ENCODE assay signal across 33 mouse cellular contexts in the genomic region with DNA sequence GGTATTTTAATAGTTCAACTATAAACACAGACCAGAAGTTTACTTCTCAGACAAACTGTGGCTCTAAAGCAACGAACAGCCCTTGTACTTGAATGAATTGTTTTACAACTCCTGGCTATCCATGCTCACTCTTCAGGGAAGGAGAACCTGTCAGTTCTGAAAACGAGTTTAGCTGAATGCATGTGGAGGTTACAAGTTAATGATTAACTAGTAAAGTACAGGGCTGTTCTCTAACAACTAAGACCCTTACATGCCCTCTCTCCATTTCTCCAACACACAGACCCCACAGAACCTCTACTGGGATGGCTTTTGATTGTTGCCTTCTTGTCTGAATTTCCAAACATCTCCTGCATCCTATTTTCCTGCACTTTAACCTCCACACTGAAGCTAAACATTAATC. TPM values are rescaled to one million over a fixed set of nuclear protein-coding genes. Genes with fewer than 3 reads are reported as not detected.
DNase-seq lines count a peak whose midpoint lies in the region; ATAC-seq and TF ChIP-seq lines count a peak whose summit lies in the region.
"Had no signal": no experiment of that assay in that cellular context is flagged by ENCODE, and none has a peak within 500 bp of the region (broad histone marks: within the 10 kb centered on the region; RNA-seq: fewer than 3 reads in every experiment).

No protein-coding gene starts in this region.

- no peaks in the 10 kb centered on the region for H3K27me3 ChIP-seq in intestine, embryonic 14.5 days (replicated peaks; ENCODE audit: control insufficient read depth, insufficient read depth, low read length)
- no peaks in the 10 kb centered on the region for H3K27me3 ChIP-seq in intestine, postnatal 0 days (replicated peaks; ENCODE audit: control insufficient read depth, insufficient read depth, low read length)
- no peaks in the 10 kb centered on the region for H3K27me3 ChIP-seq in kidney, embryonic 16.5 days (ENCODE audit: insufficient read depth, low read length)
- no peaks in the 10 kb centered on the region for H3K27me3 ChIP-seq in kidney, embryonic 14.5 days (ENCODE audit: control insufficient read depth, insufficient read depth, low read length)
- H3K27me3 ChIP-seq in lung, embryonic 16.5 days (ENCODE audit: control insufficient read depth, insufficient read depth, low read depth, low read length), result no peaks in the 10 kb centered on the region
- H3K27me3 ChIP-seq: CH12.LX; embryonic facial prominence, embryonic 13.5 days; forebrain, embryonic 15.5 days; heart, embryonic 15.5 days; hindbrain, embryonic 13.5 days; midbrain, embryonic 13.5 days; stomach, embryonic 15.5 days had no signal

- ATAC-seq in intestine, embryonic 14.5 days (replicated peaks; ENCODE audit: low FRiP score, low TSS enrichment, low read depth), result peak; percentile 55
- ATAC-seq in intestine, postnatal 0 days, result no peak
- ATAC-seq in kidney, embryonic 16.5 days (ENCODE audit: low FRiP score, low TSS enrichment), result peak; percentile 69; the same call in 1 of the 2 replicates
- ATAC-seq in kidney, embryonic 14.5 days (ENCODE audit: low FRiP score, low TSS enrichment), result no peak; the same call in 1 of the 2 replicates
- ATAC-seq in lung, embryonic 16.5 days (ENCODE audit: low read depth), result no peak
- ATAC-seq: activated CD4-positive, CD25-positive, alpha-beta regulatory T cell, adult 4 months; forebrain, embryonic 15.5 days; midbrain, embryonic 13.5 days had no signal

- 9% methylated on average over 2 of the region's 2 CpGs for WGBS in intestine, embryonic 14.5 days
- WGBS in intestine, postnatal 0 days, result 9% methylated on average over 2 of the region's 2 CpGs
- WGBS in kidney, embryonic 16.5 days, result 36% methylated on average over 2 of the region's 2 CpGs
- 25% methylated on average over 2 of the region's 2 CpGs for WGBS in kidney, embryonic 14.5 days
- WGBS in lung, embryonic 16.5 days, result 17% methylated on average over 2 of the region's 2 CpGs

- no peaks in the 10 kb centered on the region for H3K36me3 ChIP-seq in intestine, embryonic 14.5 days (ENCODE audit: control insufficient read depth, insufficient read depth, low read length)
- H3K36me3 ChIP-seq in intestine, postnatal 0 days (ENCODE audit: control insufficient read depth, insufficient read depth), result no peaks in the 10 kb centered on the region
- H3K36me3 ChIP-seq in kidney, embryonic 16.5 days (ENCODE audit: insufficient read depth, low read length), result no peaks in the 10 kb centered on the region
- no peaks in the 10 kb centered on the region for H3K36me3 ChIP-seq in kidney, embryonic 14.5 days (ENCODE audit: control insufficient read depth, insufficient read depth, low read length)
- H3K36me3 ChIP-seq in lung, embryonic 16.5 days (ENCODE audit: control insufficient read depth, insufficient read depth, low read length), result no peaks in the 10 kb centered on the region
- H3K36me3 ChIP-seq: embryonic facial prominence, embryonic 13.5 days; forebrain, embryonic 10.5 days; forebrain, embryonic 15.5 days; heart, embryonic 10.5 days; heart, embryonic 15.5 days; hindbrain, embryonic 13.5 days; midbrain, embryonic 13.5 days; stomach, embryonic 15.5 days had no signal

- H3K9me3 ChIP-seq in intestine, embryonic 14.5 days (ENCODE audit: control insufficient read depth, low read length), result no peaks in the 10 kb centered on the region
- no peaks in the 10 kb centered on the region for H3K9me3 ChIP-seq in intestine, postnatal 0 days (ENCODE audit: control insufficient read depth)
- no peaks in the 10 kb centered on the region for H3K9me3 ChIP-seq in kidney, embryonic 16.5 days (ENCODE audit: low read length)
- no peaks in the 10 kb centered on the region for H3K9me3 ChIP-seq in kidney, embryonic 14.5 days (ENCODE audit: control insufficient read depth, low read length)
- H3K9me3 ChIP-seq in lung, embryonic 16.5 days (ENCODE audit: control insufficient read depth, low read length), result no peaks in the 10 kb centered on the region
- H3K9me3 ChIP-seq: embryonic facial prominence, embryonic 13.5 days; forebrain, embryonic 10.5 days; forebrain, embryonic 15.5 days; heart, embryonic 10.5 days; heart, embryonic 15.5 days; hindbrain, embryonic 13.5 days; midbrain, embryonic 13.5 days; stomach, embryonic 15.5 days had no signal

- H3K4me2 ChIP-seq in intestine, embryonic 14.5 days (ENCODE audit: low read length), result no peak overlapping the region
- no peak overlapping the region for H3K4me2 ChIP-seq in intestine, postnatal 0 days (replicated peaks; ENCODE audit: low read depth)
- no peak overlapping the region for H3K4me2 ChIP-seq in kidney, embryonic 16.5 days (replicated peaks; ENCODE audit: low read depth, low read length)
- no peak overlapping the region for H3K4me2 ChIP-seq in kidney, embryonic 14.5 days (replicated peaks; ENCODE audit: low read depth, low read length)
- no peak overlapping the region for H3K4me2 ChIP-seq in lung, embryonic 16.5 days (ENCODE audit: low read depth, low read length)
- H3K4me2 ChIP-seq: embryonic facial prominence, embryonic 13.5 days; forebrain, embryonic 15.5 days; heart, embryonic 15.5 days; hindbrain, embryonic 13.5 days; midbrain, embryonic 13.5 days; stomach, embryonic 15.5 days had no signal

- no peak overlapping the region for H3K4me3 ChIP-seq in intestine, embryonic 14.5 days (ENCODE audit: low read depth, low read length)
- no peak overlapping the region for H3K4me3 ChIP-seq in intestine, postnatal 0 days (ENCODE audit: low read depth, low read length)
- no peak overlapping the region for H3K4me3 ChIP-seq in kidney, embryonic 16.5 days (ENCODE audit: low read length)
- no peak overlapping the region for H3K4me3 ChIP-seq in kidney, embryonic 14.5 days (ENCODE audit: low read length)
- no peak overlapping the region for H3K4me3 ChIP-seq in lung, embryonic 16.5 days (ENCODE audit: low read length)
- no peak overlapping the region for H3K4me3 ChIP-seq in left cerebral cortex, adult 2 months
- H3K4me3 ChIP-seq: embryonic facial prominence, embryonic 13.5 days; forebrain, embryonic 10.5 days; forebrain, embryonic 15.5 days; heart, embryonic 10.5 days; heart, embryonic 15.5 days; hindbrain, embryonic 13.5 days; midbrain, embryonic 13.5 days; stomach, embryonic 15.5 days had no signal

- TF ChIP-seq CTCF in intestine, postnatal 0 days (IDR thresholded peaks at IDR 0.05; ENCODE audit: low read depth), result no peak
- no peak for TF ChIP-seq CTCF in left cerebral cortex, adult 2 months (IDR thresholded peaks at IDR 0.05)

- no peak overlapping the region for H3K27ac ChIP-seq in intestine, embryonic 14.5 days (ENCODE audit: low read depth)
- no peak overlapping the region for H3K27ac ChIP-seq in intestine, postnatal 0 days (ENCODE audit: low read depth, low read length)
- H3K27ac ChIP-seq in kidney, embryonic 16.5 days (ENCODE audit: low read length), result no peak overlapping the region
- no peak overlapping the region for H3K27ac ChIP-seq in kidney, embryonic 14.5 days (ENCODE audit: low read depth, low read length)
- peak overlapping the region; percentile 46; the same call in 1 of the 2 replicates for H3K27ac ChIP-seq in lung, embryonic 16.5 days (ENCODE audit: low read length)
- H3K27ac ChIP-seq in left cerebral cortex, adult 2 months, result no peak overlapping the region
- H3K27ac ChIP-seq: embryonic facial prominence, embryonic 13.5 days; forebrain, embryonic 10.5 days; forebrain, embryonic 15.5 days; heart, embryonic 10.5 days; heart, embryonic 15.5 days; hindbrain, embryonic 13.5 days; macrophage; midbrain, embryonic 13.5 days; stomach, embryonic 15.5 days had no signal

- no peak overlapping the region for H3K9ac ChIP-seq in intestine, embryonic 14.5 days (ENCODE audit: low read length)
- H3K9ac ChIP-seq in intestine, postnatal 0 days (ENCODE audit: low read depth, low read length), result no peak overlapping the region
- no peak overlapping the region for H3K9ac ChIP-seq in kidney, embryonic 16.5 days (replicated peaks; ENCODE audit: low read length)
- no peak overlapping the region for H3K9ac ChIP-seq in kidney, embryonic 14.5 days (ENCODE audit: low read depth, low read length)
- H3K9ac ChIP-seq in lung, embryonic 16.5 days (ENCODE audit: low read length), result no peak overlapping the region
- H3K9ac ChIP-seq: embryonic facial prominence, embryonic 13.5 days; forebrain, embryonic 15.5 days; heart, embryonic 15.5 days; hindbrain, embryonic 13.5 days; midbrain, embryonic 13.5 days; stomach, embryonic 15.5 days had no signal

- no peaks in the 10 kb centered on the region for H3K4me1 ChIP-seq in intestine, embryonic 14.5 days (replicated peaks; ENCODE audit: control insufficient read depth, insufficient read depth, low read length)
- peaks cover 10% of the 10 kb centered on the region; the same call in 1 of the 2 replicates for H3K4me1 ChIP-seq in intestine, postnatal 0 days (replicated peaks; ENCODE audit: control insufficient read depth, insufficient read depth, low read length)
- no peaks in the 10 kb centered on the region for H3K4me1 ChIP-seq in kidney, embryonic 16.5 days (ENCODE audit: insufficient read depth, low read length)
- no peaks in the 10 kb centered on the region for H3K4me1 ChIP-seq in kidney, embryonic 14.5 days (ENCODE audit: control insufficient read depth, insufficient read depth, low read length)
- no peaks in the 10 kb centered on the region; the same call in 1 of the 2 replicates for H3K4me1 ChIP-seq in lung, embryonic 16.5 days (replicated peaks; ENCODE audit: control insufficient read depth, insufficient read depth, low read length)
- H3K4me1 ChIP-seq: embryonic facial prominence, embryonic 13.5 days; forebrain, embryonic 15.5 days; hindbrain, embryonic 13.5 days; midbrain, embryonic 13.5 days; stomach, embryonic 15.5 days had no signal

- DNase-seq in intestine, embryonic 14.5 days (ENCODE audit: low spot score), result no peak
- DNase-seq in lung, postnatal 4 days, result no peak
- no peak for DNase-seq in left cerebral cortex, adult 2 months (ENCODE audit: extremely low spot score in 1 of 2, low spot score in 2 of 2)
- DNase-seq in heart, postnatal 10 days, result no peak
- DNase-seq: adrenal gland, adult 2 months; adrenal gland, postnatal 36 days; cerebellum, adult 18-20 months; cerebellum, postnatal 10 days; gastrocnemius, postnatal 25 days; heart, adult 11 months; heart, postnatal 36 days; layer of hippocampus, adult 9-11 months; liver; lung, adult 18-20 months; thymus, adult 2 months; thymus, postnatal 36 days had no signal

- intact Hi-C loops in left cerebral cortex, adult 2 months (cut with DNase I), result loop anchor here (5.0 to 10.0 kb wide), 2 partner anchors 336 to 393 kb away; no protein-coding TSS in a partner anchor
- intact Hi-C loops in heart, postnatal 10 days (cut with DNase I), result no loop called here

RNA-seq across cellular contexts. Expression of a gene that starts 53.7 kb away (rescaled TPM):
- polyA plus RNA-seq in intestine, embryonic 14.5 days (2014; fragmentation: Nextera tagmentation; extraction: Ambion mirVana), result 12.2 and 13.8 TPM in 2 replicates
- polyA plus RNA-seq in intestine, postnatal 0 days (2015; fragmentation: Nextera tagmentation; extraction: Ambion mirVana), result 9.2 TPM in 2 replicates
- 6.7 and 7.2 TPM in 2 replicates for polyA plus RNA-seq in kidney, embryonic 16.5 days (2015; fragmentation: Nextera tagmentation; extraction: Ambion mirVana)
- polyA plus RNA-seq in kidney, embryonic 14.5 days (2014; fragmentation: Nextera tagmentation; extraction: Ambion mirVana), result 6.1 and 7.0 TPM in 2 replicates
- 8.0 and 9.9 TPM in 2 replicates for polyA plus RNA-seq in lung, embryonic 16.5 days (2015; fragmentation: Nextera tagmentation; extraction: Ambion mirVana)
- 1 to 10 TPM in 1 of 2 experiments, under 1 TPM in 1; 0.94 to 1.5 TPM for total RNA-seq in left cerebral cortex, adult 2 months (2021)
- total RNA-seq in heart, postnatal 10 days (2021), result 10 to 100 TPM; 10.3 to 14.4 TPM
- polyA plus RNA-seq: C2C12; neural tube, embryonic 14.5 days had no signal

Comparison
In these comparisons a context has a peak if more than half of its experiments do, and no peak if none do; other contexts are left out.
1. ATAC-seq: peak in intestine, embryonic 14.5 days (single experiment) and kidney, embryonic 16.5 days (single experiment); none in intestine, postnatal 0 days (single experiment), kidney, embryonic 14.5 days (single experiment) and lung, embryonic 16.5 days (single experiment).